Mouse (Mus musculus) midbrain, embryonic 16.5 days (tissue): Measurements from ENCODE around the gene Fam43a. TPM values are rescaled to one million over a fixed set of nuclear protein-coding genes. Genes with fewer than 3 reads are reported as not detected.

Source experiments
- ATAC-seq: fragments of 200-750 bp; cut with Nextera tagmentation; 2 replicates; pipeline ENCODE4 v1.8.0; 2017; ENCODE audit warnings: moderate TSS enrichment
- H3K27ac ChIP-seq: fragments of 300-500 bp; sonication (generic); 2 replicates; pipeline ENCODE4 v1.5.1; 2014; ENCODE audit warnings: mild to moderate bottlenecking, low read length, mixed read lengths
- H3K27me3 ChIP-seq: fragments of 300-500 bp; sonication (generic); 2 replicates; pipeline ENCODE4 v1.6.1; 2014; ENCODE audit warnings: low read depth, low read length, mixed read lengths; ENCODE audit not compliant: control insufficient read depth, insufficient read depth
- H3K36me3 ChIP-seq: fragments of 300-500 bp; sonication (generic); 2 replicates; pipeline ENCODE4 v1.6.1; 2014; ENCODE audit warnings: mild to moderate bottlenecking, low read length, moderate library complexity, mixed read lengths; ENCODE audit not compliant: control insufficient read depth, insufficient read depth
- H3K4me1 ChIP-seq: fragments of 300-500 bp; sonication (generic); 2 replicates; pipeline ENCODE4 v1.6.1; 2014; ENCODE audit warnings: mild to moderate bottlenecking, low read length, mixed read lengths; ENCODE audit not compliant: control insufficient read depth, insufficient read depth
- H3K4me2 ChIP-seq: fragments of 300-500 bp; sonication (generic); 2 replicates; pipeline ENCODE4 v1.6.1; 2014; ENCODE audit warnings: mild to moderate bottlenecking, low read length, mixed read lengths
- H3K4me3 ChIP-seq: fragments of 300-500 bp; sonication (generic); 2 replicates; pipeline ENCODE4 v1.5.1; 2014; ENCODE audit warnings: low read depth, mild to moderate bottlenecking, low read length, moderate library complexity, mixed read lengths
- H3K9ac ChIP-seq: fragments of 300-500 bp; sonication (generic); 2 replicates; pipeline ENCODE4 v1.6.1; 2014; ENCODE audit warnings: low read depth, low read length, mixed read lengths
- H3K9me3 ChIP-seq: fragments of 300-500 bp; sonication (generic); replicated peaks from 2 replicates; pipeline ENCODE4 v1.6.1; 2014; ENCODE audit warnings: mild to moderate bottlenecking, low read length, mixed read lengths; ENCODE audit not compliant: control insufficient read depth, poor library complexity, severe bottlenecking
- WGBS: fragments of 180-500 bp; shearing (Covaris S2); extraction: QIAGEN DNeasy Blood & Tissue Kit; methylation state at CpG from one replicate; pipeline ENCODE4 v1.1.7; 2014; 5-methylcytosine and 5-hydroxymethylcytosine counted together
- polyA plus RNA-seq: library from polyadenylated mRNA; unstranded; fragments of >200 nt; fragmentation: Nextera tagmentation; extraction: Ambion mirVana; gene quantifications from 2 replicates; pipeline ENCODE4 v1.2.1, GENCODE M21; 2015

Fam43a gene
- polyA plus RNA-seq, 1 experiment from 2014 or later = 15.6 TPM

GRCm38 (mm10) chr16:30602684-30603530 lies 3.4 kb downstream of the Fam43a start:
- Histone ChIP-seq H3K4me3 (no peak overlapping the region), H3K36me3 (no peaks in the 10 kb centered on the region), H3K4me2 (peak overlapping the region; percentile 25; the same call in 1 of the 2 replicates), H3K9me3 (no peaks in the 10 kb centered on the region), H3K4me1 (peaks cover 25% of the 10 kb centered on the region), H3K27me3 (peaks cover 18% of the 10 kb centered on the region), H3K9ac (no peak overlapping the region), H3K27ac (no peak overlapping the region)
- 35% methylated on average over 18 of the region's 18 CpGs for WGBS
- no peak for ATAC-seq

GRCm38 (mm10) chr16:30603531-30603842 lies 4.0 kb downstream of the Fam43a start:
- peaks cover 25% of the 10 kb centered on the region for H3K4me1 ChIP-seq
- peaks cover 18% of the 10 kb centered on the region for H3K27me3 ChIP-seq
- H3K9me3 ChIP-seq = no peaks in the 10 kb centered on the region
- H3K4me3 ChIP-seq = no peak overlapping the region
- no peak for ATAC-seq
- WGBS = 84% methylated on average over 9 of the region's 9 CpGs
- H3K27ac ChIP-seq = no peak overlapping the region
- no peaks in the 10 kb centered on the region for H3K36me3 ChIP-seq
- H3K4me2 ChIP-seq = peak overlapping the region; percentile 3; the same call in 1 of the 2 replicates
- H3K9ac ChIP-seq = no peak overlapping the region

DNA sequence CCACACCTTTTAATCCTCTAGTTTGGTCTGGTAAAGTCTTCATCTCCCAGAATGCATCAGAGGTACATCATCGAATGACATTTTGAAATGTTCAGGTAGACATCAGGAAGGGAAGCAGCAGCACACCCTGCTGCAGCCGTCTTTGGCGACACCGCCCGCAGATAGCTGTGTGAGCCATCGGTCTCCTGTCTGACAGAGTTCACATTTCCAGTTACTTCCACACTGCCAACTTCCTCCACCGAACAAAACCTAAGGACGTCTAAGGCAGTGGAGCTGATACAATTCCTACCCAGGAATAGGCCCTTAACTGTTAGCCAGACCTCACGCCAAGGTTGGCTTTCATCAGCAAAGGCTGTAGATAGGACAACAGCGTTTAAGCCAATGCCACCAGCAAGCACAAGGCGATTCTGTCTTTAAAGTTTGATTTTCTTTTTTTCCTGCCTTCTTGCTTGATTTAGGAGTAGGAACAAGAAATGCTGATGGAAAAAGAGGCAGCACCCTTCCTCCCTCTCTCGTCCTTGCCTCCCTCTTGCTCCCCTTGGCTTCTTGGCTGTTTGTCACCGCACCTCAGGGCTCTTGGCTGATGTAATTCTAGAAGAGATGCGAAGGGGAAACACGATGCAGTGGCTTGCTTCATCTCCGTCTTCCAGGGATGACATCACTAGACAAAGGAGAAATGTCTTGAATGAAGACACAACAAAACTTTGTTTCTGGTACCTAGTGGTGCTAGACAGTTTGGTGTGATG lies 4.7 kb downstream of the Fam43a start:
- peaks cover 25% of the 10 kb centered on the region for H3K4me1 ChIP-seq
- peaks cover 18% of the 10 kb centered on the region for H3K27me3 ChIP-seq
- no peak overlapping the region for H3K27ac ChIP-seq
- WGBS = 86% methylated on average over 16 of the region's 16 CpGs
- H3K36me3 ChIP-seq = no peaks in the 10 kb centered on the region
- no peak overlapping the region for H3K4me2 ChIP-seq
- ATAC-seq = no peak
- H3K9ac ChIP-seq = no peak overlapping the region
- H3K4me3 ChIP-seq = no peak overlapping the region
- H3K9me3 ChIP-seq = no peaks in the 10 kb centered on the region

GRCm38 (mm10) chr16:30604807-30605137 lies 5.2 kb downstream of the Fam43a start:
- ATAC-seq = no peak
- Histone ChIP-seq H3K4me1 (peaks cover 22% of the 10 kb centered on the region), H3K9ac (no peak overlapping the region), H3K36me3 (no peaks in the 10 kb centered on the region), H3K27ac (no peak overlapping the region), H3K4me2 (no peak overlapping the region), H3K9me3 (no peaks in the 10 kb centered on the region), H3K4me3 (no peak overlapping the region), H3K27me3 (peaks cover 18% of the 10 kb centered on the region)
- WGBS = 84% methylated on average over 7 of the region's 7 CpGs

- Histone ChIP-seq H3K4me3 (no peak overlapping the region), H3K4me1 (peaks cover 14% of the 10 kb centered on the region), H3K4me2 (no peak overlapping the region), H3K27ac (no peak overlapping the region), H3K27me3 (peaks cover 18% of the 10 kb centered on the region), H3K9ac (no peak overlapping the region), H3K9me3 (no peaks in the 10 kb centered on the region), H3K36me3 (no peaks in the 10 kb centered on the region)
- ATAC-seq = no peak
- WGBS = 64% methylated on average over 6 of the region's 6 CpGs
Observed at GRCm38 (mm10) chr16:30605528-30605927, 6.0 kb downstream of the Fam43a start.

GRCm38 (mm10) chr16:30607868-30608267 lies 8.3 kb downstream of the Fam43a start:
- 86% methylated on average over 3 of the region's 3 CpGs for WGBS
- Histone ChIP-seq H3K4me1 (peaks cover 2% of the 10 kb centered on the region; the same call in 1 of the 2 replicates), H3K9ac (no peak overlapping the region), H3K36me3 (no peaks in the 10 kb centered on the region), H3K27me3 (peaks cover 2% of the 10 kb centered on the region; the same call in 1 of the 2 replicates), H3K9me3 (no peaks in the 10 kb centered on the region), H3K4me2 (no peak overlapping the region), H3K27ac (no peak overlapping the region), H3K4me3 (no peak overlapping the region)
- ATAC-seq = no peak

- H3K4me3 ChIP-seq = no peak overlapping the region
- 81% methylated on average over 5 of the region's 5 CpGs for WGBS
- ATAC-seq = no peak
- no peaks in the 10 kb centered on the region for H3K36me3 ChIP-seq
- H3K9ac ChIP-seq = no peak overlapping the region
- H3K27me3 ChIP-seq = no peaks in the 10 kb centered on the region
- no peak overlapping the region for H3K4me2 ChIP-seq
- no peak overlapping the region for H3K27ac ChIP-seq
- H3K4me1 ChIP-seq = no peaks in the 10 kb centered on the region
- H3K9me3 ChIP-seq = no peaks in the 10 kb centered on the region
Observed at GRCm38 (mm10) chr16:30611331-30611730, 11.8 kb downstream of the Fam43a start.

DNA sequence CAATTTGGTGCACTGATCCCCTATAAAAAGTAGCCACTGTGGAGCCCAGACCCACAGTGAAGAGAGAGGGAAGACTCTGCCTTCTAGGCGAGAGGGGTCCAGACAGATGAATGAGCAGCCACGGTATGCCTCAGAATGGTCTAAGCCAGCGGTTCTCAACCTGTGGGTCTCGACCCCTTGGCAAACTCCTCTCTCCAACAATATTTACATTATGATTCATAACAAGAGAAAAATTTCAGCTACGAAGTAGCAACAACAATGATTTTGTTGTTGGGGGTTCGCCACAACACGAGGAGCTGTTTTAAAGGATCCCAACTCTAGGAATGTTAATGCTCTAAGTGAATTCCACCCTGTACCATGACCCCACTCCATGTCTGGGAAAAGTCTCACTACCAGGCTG lies 13.6 kb downstream of the Fam43a start:
- Histone ChIP-seq H3K4me2 (no peak overlapping the region), H3K27ac (no peak overlapping the region), H3K4me1 (no peaks in the 10 kb centered on the region), H3K9ac (no peak overlapping the region), H3K9me3 (no peaks in the 10 kb centered on the region), H3K36me3 (no peaks in the 10 kb centered on the region), H3K4me3 (no peak overlapping the region), H3K27me3 (no peaks in the 10 kb centered on the region)
- ATAC-seq = no peak
- WGBS = 87% methylated on average over 7 of the region's 7 CpGs

- Histone ChIP-seq H3K4me3 (no peak overlapping the region), H3K9ac (no peak overlapping the region), H3K36me3 (no peaks in the 10 kb centered on the region), H3K4me1 (no peaks in the 10 kb centered on the region), H3K27ac (no peak overlapping the region), H3K9me3 (no peaks in the 10 kb centered on the region), H3K27me3 (no peaks in the 10 kb centered on the region), H3K4me2 (no peak overlapping the region)
- WGBS = 34% methylated on average over 5 of the region's 5 CpGs
- ATAC-seq = no peak
Observed at GRCm38 (mm10) chr16:30614122-30614521, 14.6 kb downstream of the Fam43a start.
